Mouse (Mus musculus) G1E (cell line): Measurements from ENCODE around the gene Pid1.

Experiments used
- CTCF ChIP-seq: IDR thresholded peaks from 2 replicates; pipeline ENCODE4 v1.5.1; 2012; ENCODE audit warnings: low read depth, low read length, inconsistent platforms, mixed read lengths
- GATA1 ChIP-seq: IDR thresholded peaks from 2 replicates; pipeline ENCODE4 v1.6.1; 2012; ENCODE audit warnings: borderline replicate concordance, low read length, inconsistent platforms, mixed read lengths

DNA sequence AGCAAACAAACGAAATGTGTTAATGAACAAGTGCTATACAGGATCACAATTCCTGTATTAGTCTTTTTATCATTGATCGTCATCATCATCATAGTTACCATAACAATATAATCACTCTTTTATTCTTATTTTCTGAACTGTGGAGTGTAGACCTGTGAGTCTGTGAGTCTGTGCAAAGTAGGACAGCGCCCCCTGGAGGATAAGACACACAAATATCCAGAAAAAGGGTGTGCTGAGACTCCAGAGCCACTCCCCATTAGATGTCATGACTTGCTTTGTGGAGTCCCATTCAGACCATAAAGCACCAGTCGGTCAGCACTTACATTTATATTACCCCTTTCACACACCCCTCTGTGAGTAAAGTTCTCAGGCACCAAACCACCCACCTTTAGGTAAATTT, 210.0 kb downstream of the Pid1 start:
- TF ChIP-seq CTCF (no peak), GATA1 (no peak)
